Mouse (Mus musculus): ENCODE results near the gene Elmod2. TPM values are rescaled to one million over a fixed set of nuclear protein-coding genes. Genes with fewer than 3 reads are reported as not detected.

Gene Elmod2
- polyA plus RNA-seq (2017; shearing (Covaris generic)): 10 to 100 TPM in 1 of 2 experiments, 1 to 10 TPM in 1; 8.9 to 10.8 TPM

GRCm38 (mm10) chr8:83331899-83332697, at the start of gene Elmod2:
Elmod2 (minus strand) TSS chr8:83332486.

DNA sequence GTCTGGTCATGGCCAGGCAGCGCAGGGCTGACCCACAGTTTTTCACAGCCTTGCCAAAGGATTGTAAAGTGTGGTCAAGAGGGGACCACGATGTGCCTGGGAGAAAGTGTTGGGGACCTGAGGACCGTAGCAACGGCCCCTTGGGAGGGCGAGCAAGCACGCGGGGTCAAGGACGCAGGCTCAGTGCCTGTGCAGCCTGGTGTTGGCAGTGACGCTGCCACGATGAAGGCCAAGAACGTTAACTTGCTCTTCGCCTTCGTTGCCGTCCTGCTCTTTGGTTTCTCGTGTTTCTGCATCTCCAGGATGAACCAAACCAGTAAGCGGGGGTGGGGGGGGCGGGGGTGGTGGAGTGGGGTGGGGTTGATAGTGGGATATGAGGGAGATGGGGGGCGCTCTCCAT, 16.0 kb upstream of the Elmod2 start, which contains the start of gene Mgat4d:
Gene Mgat4d (plus strand): TSS at position 209 of the 400 bp plus-strand sequence.

DNA sequence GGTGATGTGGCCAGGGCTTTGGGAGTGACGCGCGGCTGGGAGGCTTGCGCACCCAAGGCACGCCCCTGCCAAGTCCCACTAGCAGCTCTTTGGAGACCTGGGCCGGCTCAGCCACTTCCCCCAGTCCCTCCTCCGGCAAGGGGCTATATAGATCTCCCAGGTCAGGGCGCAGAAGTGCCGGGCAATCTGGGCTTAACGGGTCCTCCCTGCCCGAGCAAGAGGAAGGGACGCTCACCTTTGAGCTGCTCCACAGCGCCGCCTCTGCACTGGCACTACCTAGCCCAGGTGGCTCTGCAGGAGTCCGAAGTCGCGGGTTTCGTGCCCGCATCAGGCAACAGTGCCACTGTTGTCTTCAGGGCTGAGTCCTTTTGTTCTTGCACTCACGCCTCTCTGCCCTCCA, 42.1 kb downstream of the Elmod2 start, which contains the start of gene Ucp1:
Gene Ucp1 (plus strand): TSS at position 177 of the 400 bp plus-strand sequence.

Other genes starting within 250 kb of the Elmod2 start
- under 1 TPM in 1 of 2 experiments, not detected in 1; 0.20 TPM for gene Tbc1d9, start 167.1 kb downstream of the Elmod2 start, polyA plus RNA-seq (2017; shearing (Covaris generic))
- gene Gm10645, start 166.3 kb downstream of the Elmod2 start, polyA plus RNA-seq (2017; shearing (Covaris generic)): under 1 TPM; 0.49 to 0.57 TPM
- gene Ucp1, start 42.1 kb downstream of the Elmod2 start, polyA plus RNA-seq (2017; shearing (Covaris generic)): under 1 TPM in 1 of 2 experiments, not detected in 1; 0.14 TPM
- not detected for gene Mgat4d, start 16.0 kb upstream of the Elmod2 start, polyA plus RNA-seq (2017; shearing (Covaris generic))
- gene Clgn, start 57.4 kb upstream of the Elmod2 start, polyA plus RNA-seq (2017; shearing (Covaris generic)): under 1 TPM; 0.12 to 0.82 TPM
- gene Scoc, start 125.9 kb upstream of the Elmod2 start, polyA plus RNA-seq (2017; shearing (Covaris generic)): 10 to 100 TPM; 22.8 to 28.9 TPM
- gene Olfr370, start 203.3 kb upstream of the Elmod2 start, polyA plus RNA-seq (2017; shearing (Covaris generic)): not detected
- 100 to 1,000 TPM; 291 to 304 TPM for gene Ndufb7, start 234.2 kb upstream of the Elmod2 start, polyA plus RNA-seq (2017; shearing (Covaris generic))